Mouse (Mus musculus) myocyte (in vitro differentiated cells): ENCODE measurements around the gene Tmem269.

Experiments
- CEBPB ChIP-seq: IDR thresholded peaks from 2 replicates; pipeline ENCODE4 v1.6.1; 2011; ENCODE audit warnings: mild to moderate bottlenecking, moderate library complexity; ENCODE audit not compliant: poor library complexity, insufficient read depth, severe bottlenecking
- E2F4 ChIP-seq: IDR thresholded peaks from one replicate; pipeline ENCODE4 v1.6.1; 2011; ENCODE audit warnings: mild to moderate bottlenecking, control low read depth, moderate library complexity; ENCODE audit not compliant: insufficient read depth
- MAX ChIP-seq: IDR thresholded peaks from one replicate; pipeline ENCODE4 v1.6.1; 2011; ENCODE audit warnings: low read depth, mild to moderate bottlenecking, control low read depth
- MYOD1 ChIP-seq, 3 experiments: IDR thresholded peaks; one replicate each; pipeline ENCODE4 v1.6.1; 2011; ENCODE audit warnings: control low read depth in 2 of 3, low read depth in 2 of 3, mild to moderate bottlenecking in 2 of 3, moderate library complexity in 1 of 3; ENCODE audit not compliant: insufficient read length in 2 of 3, control insufficient read depth in 1 of 3
- MYOG ChIP-seq, 3 experiments: IDR thresholded peaks; one replicate each; pipeline ENCODE4 v1.6.1; 2011; ENCODE audit warnings: control low read depth in 2 of 3, low read depth in 2 of 3, mild to moderate bottlenecking in 2 of 3; ENCODE audit not compliant: insufficient read length in 2 of 3, control insufficient read depth in 1 of 3, insufficient read depth in 1 of 3
- POLR2A ChIP-seq: IDR thresholded peaks from one replicate; pipeline ENCODE4 v1.6.1; 2011; ENCODE audit warnings: low read depth, mild to moderate bottlenecking, control low read depth, moderate library complexity; ENCODE audit not compliant: insufficient read length
- REST ChIP-seq: IDR thresholded peaks from one replicate; pipeline ENCODE4 v1.6.1; 2011; ENCODE audit warnings: mild to moderate bottlenecking, control low read depth, moderate library complexity; ENCODE audit not compliant: insufficient read depth, insufficient read length
- SRF ChIP-seq: IDR thresholded peaks from one replicate; pipeline ENCODE4 v1.6.1; 2011; ENCODE audit warnings: low read depth; ENCODE audit not compliant: control insufficient read depth, insufficient read length
- TCF12 ChIP-seq: IDR thresholded peaks from one replicate; pipeline ENCODE4 v1.6.1; 2011; ENCODE audit warnings: mild to moderate bottlenecking, control low read depth; ENCODE audit not compliant: poor library complexity, insufficient read depth, severe bottlenecking
- TCF3 ChIP-seq: IDR thresholded peaks from one replicate; pipeline ENCODE4 v1.6.1; 2011; ENCODE audit warnings: low read depth, control low read depth; ENCODE audit not compliant: insufficient read length
- USF1 ChIP-seq: IDR thresholded peaks from one replicate; pipeline ENCODE4 v1.6.1; 2011; ENCODE audit warnings: low read depth, mild to moderate bottlenecking, control low read depth, moderate library complexity

DNA sequence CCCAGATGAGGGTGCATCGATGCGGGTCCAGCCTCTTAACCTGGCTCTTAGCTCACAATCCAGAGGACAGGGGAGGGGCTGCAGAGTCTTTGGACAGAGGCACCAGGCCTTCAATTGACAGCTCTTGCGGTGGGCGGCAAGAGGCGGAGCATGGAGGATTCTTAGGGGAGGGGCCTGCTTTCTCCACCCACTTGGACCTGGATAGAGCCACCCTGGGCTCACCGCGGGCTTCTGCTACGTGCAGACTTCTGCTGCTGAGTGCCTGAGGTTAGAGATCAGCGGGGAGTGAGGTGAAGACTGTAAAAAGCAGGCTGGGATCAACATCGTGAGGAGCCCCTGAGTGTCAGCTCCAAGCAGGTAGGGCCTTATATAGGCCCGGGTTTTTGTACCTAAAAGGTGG, at the start of gene Tmem269:
- TF ChIP-seq USF1 (no peak), POLR2A (no peak), MAX (no peak), TCF3 (no peak), MYOD1 (IDR thresholded peaks at IDR 0.05; ENCODE audit: control insufficient read depth in 1 of 3, insufficient read length in 2 of 3, low read depth in 2 of 3) (no peak), E2F4 (no peak), MYOG (IDR thresholded peaks at IDR 0.05; ENCODE audit: control insufficient read depth in 1 of 3, insufficient read depth in 1 of 3, insufficient read length in 2 of 3, low read depth in 2 of 3) (no peak), CEBPB (no peak), SRF (no peak), TCF12 (no peak), REST (no peak)
